Mouse (Mus musculus) stomach, embryonic 16.5 days (tissue): Measurements from ENCODE around the gene Zfp2. TPM values are rescaled to one million over a fixed set of nuclear protein-coding genes. Genes with fewer than 3 reads are reported as not detected.

Experiments
- ATAC-seq: fragments of 200-750 bp; cut with Nextera tagmentation; 2 replicates; pipeline ENCODE4 v1.8.0; 2017; ENCODE audit warnings: moderate number of reproducible peaks, moderate TSS enrichment; ENCODE audit not compliant: insufficient read depth, low FRiP score
- H3K27ac ChIP-seq: fragments of 300-500 bp; sonication (generic); 2 replicates; pipeline ENCODE4 v1.5.1; 2014; ENCODE audit warnings: low read length
- H3K27me3 ChIP-seq: fragments of 300-500 bp; sonication (generic); 2 replicates; pipeline ENCODE4 v1.6.1; 2014; ENCODE audit warnings: low read length, control low read depth, mixed read lengths; ENCODE audit not compliant: control insufficient read depth, insufficient read depth
- H3K36me3 ChIP-seq: fragments of 300-500 bp; sonication (generic); 2 replicates; pipeline ENCODE4 v1.6.1; 2014; ENCODE audit warnings: low read length; ENCODE audit not compliant: control insufficient read depth, insufficient read depth
- H3K4me1 ChIP-seq: fragments of 300-500 bp; sonication (generic); 2 replicates; pipeline ENCODE4 v1.6.1; 2014; ENCODE audit warnings: low read length, control low read depth, mixed read lengths; ENCODE audit not compliant: control insufficient read depth, insufficient read depth
- H3K4me2 ChIP-seq: fragments of 300-500 bp; sonication (generic); 2 replicates; pipeline ENCODE4 v1.6.1; 2014; ENCODE audit warnings: low read depth, low read length, mixed read lengths
- H3K4me3 ChIP-seq: fragments of 300-500 bp; sonication (generic); replicated peaks from 2 replicates; pipeline ENCODE4 v1.5.1; 2014; ENCODE audit warnings: mild to moderate bottlenecking, low read length
- H3K9ac ChIP-seq: fragments of 300-500 bp; sonication (generic); 2 replicates; pipeline ENCODE4 v1.6.1; 2014; ENCODE audit warnings: low read length
- H3K9me3 ChIP-seq: fragments of 300-500 bp; sonication (generic); replicated peaks from 2 replicates; pipeline ENCODE4 v1.6.1; 2016; ENCODE audit warnings: low read length, control low read depth; ENCODE audit not compliant: control insufficient read depth
- WGBS: fragments of 180-500 bp; shearing (Covaris S2); extraction: QIAGEN DNeasy Blood & Tissue Kit; methylation state at CpG from one replicate; pipeline ENCODE4 v1.1.7; 2014; 5-methylcytosine and 5-hydroxymethylcytosine counted together
- polyA plus RNA-seq: library from polyadenylated mRNA; unstranded; fragments of >200 nt; fragmentation: Nextera tagmentation; extraction: Ambion mirVana; gene quantifications from 2 replicates; pipeline ENCODE4 v1.2.1, GENCODE M21; 2015

Gene Zfp2
- polyA plus RNA-seq = 11.6 and 11.8 TPM in 2 replicates

DNA sequence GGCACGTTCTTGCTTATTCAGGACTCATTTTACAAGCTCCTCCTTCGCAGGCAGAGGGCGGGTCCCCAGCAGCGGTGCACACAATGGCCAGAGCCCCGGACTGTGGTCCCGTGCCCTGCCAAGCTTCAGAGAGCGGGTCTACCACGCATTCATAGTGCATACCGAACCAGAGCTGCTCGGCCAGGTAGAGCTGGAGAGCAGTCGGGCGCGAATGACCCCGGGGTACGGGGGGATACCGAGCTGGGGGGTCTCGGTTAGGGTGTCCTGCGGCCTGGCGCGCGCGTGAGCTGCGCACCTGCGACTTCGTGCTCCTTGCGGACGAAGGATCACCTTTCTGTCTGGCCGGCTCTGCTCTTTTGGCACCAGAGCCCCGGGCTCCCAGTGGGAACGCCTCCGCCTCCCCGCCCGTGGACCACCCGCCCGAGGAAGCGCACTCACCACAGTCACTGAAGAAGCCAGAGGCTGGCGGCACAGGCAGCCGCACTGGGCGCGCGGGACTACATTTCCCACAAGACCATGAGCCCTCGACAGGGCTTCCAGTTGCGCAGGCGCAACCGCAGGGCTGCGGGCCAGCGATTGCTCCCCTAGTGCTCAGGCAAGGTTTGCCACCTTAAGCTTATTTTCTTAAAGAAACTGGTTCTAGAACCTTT is at the start of gene Zfp2:
Gene Zfp2 (minus strand): TSS at position 495 of the 650 bp plus-strand sequence.
- Histone ChIP-seq H3K9ac (peak within 1 kb of the TSS; percentile 84), H3K4me2 (peak within 1 kb of the TSS; percentile 57), H3K36me3 (peaks cover 13% of the 10 kb centered on the region; the same call in 1 of the 2 replicates), H3K9me3 (0 out of 2 replicates have a peak, but pooled peaks cover 5% of the 10 kb centered on the region), H3K27me3 (no peaks in the 10 kb centered on the region), H3K4me3 (peak within 1 kb of the TSS; percentile 91), H3K4me1 (no peaks in the 10 kb centered on the region), H3K27ac (peak within 1 kb of the TSS; percentile 25; the same call in 1 of the 2 replicates)
- peak; percentile 97 for ATAC-seq
- WGBS = under 1% methylated on average over 47 of the region's 47 CpGs

- no peak overlapping the region for H3K4me3 ChIP-seq
- no peaks in the 10 kb centered on the region for H3K4me1 ChIP-seq
- no peak overlapping the region for H3K27ac ChIP-seq
- no peak for ATAC-seq
- no peaks in the 10 kb centered on the region for H3K9me3 ChIP-seq
- no peaks in the 10 kb centered on the region for H3K36me3 ChIP-seq
- no peak overlapping the region for H3K4me2 ChIP-seq
- no peaks in the 10 kb centered on the region for H3K27me3 ChIP-seq
- WGBS = 73% methylated on average over 2 of the region's 2 CpGs
- H3K9ac ChIP-seq = no peak overlapping the region
Measured at GRCm38 (mm10) chr11:50964886-50965285, 48.9 kb upstream of the Zfp2 start.

GRCm38 (mm10) chr11:50953665-50954064 is 37.7 kb upstream of the Zfp2 start, which contains the start of gene Prop1:
Gene Prop1 (minus strand): TSS chr11:50953765.
- WGBS = 62% methylated on average over 6 of the region's 6 CpGs
- H3K4me3 ChIP-seq = no peak within 1 kb of the TSS
- no peaks in the 10 kb centered on the region for H3K27me3 ChIP-seq
- H3K4me1 ChIP-seq = no peaks in the 10 kb centered on the region
- H3K4me2 ChIP-seq = no peak within 1 kb of the TSS
- no peaks in the 10 kb centered on the region for H3K36me3 ChIP-seq
- ATAC-seq = no peak
- no peak within 1 kb of the TSS for H3K27ac ChIP-seq
- no peaks in the 10 kb centered on the region for H3K9me3 ChIP-seq
- no peak within 1 kb of the TSS for H3K9ac ChIP-seq

- Histone ChIP-seq H3K36me3 (no peaks in the 10 kb centered on the region), H3K4me3 (no peak overlapping the region), H3K4me2 (no peak overlapping the region), H3K9ac (no peak overlapping the region), H3K9me3 (no peaks in the 10 kb centered on the region), H3K27me3 (no peaks in the 10 kb centered on the region), H3K27ac (no peak overlapping the region), H3K4me1 (no peaks in the 10 kb centered on the region)
- ATAC-seq = no peak
- WGBS = 65% methylated on average over 14 of the region's 14 CpGs
Measured at GRCm38 (mm10) chr11:50952290-50952689, 36.3 kb upstream of the Zfp2 start.

GRCm38 (mm10) chr11:50943506-50943905 is 27.5 kb upstream of the Zfp2 start, which contains the start of gene 4933414I15Rik:
Gene 4933414I15Rik (minus strand): TSS chr11:50943765.
- no peaks in the 10 kb centered on the region for H3K36me3 ChIP-seq
- no peaks in the 10 kb centered on the region for H3K9me3 ChIP-seq
- no peaks in the 10 kb centered on the region for H3K27me3 ChIP-seq
- 76% methylated on average over 14 of the region's 14 CpGs for WGBS
- ATAC-seq = no peak
- no peak within 1 kb of the TSS for H3K27ac ChIP-seq
- H3K4me2 ChIP-seq = no peak within 1 kb of the TSS
- no peaks in the 10 kb centered on the region for H3K4me1 ChIP-seq
- H3K9ac ChIP-seq = no peak within 1 kb of the TSS
- H3K4me3 ChIP-seq = no peak within 1 kb of the TSS

GRCm38 (mm10) chr11:50942386-50942785 is 26.4 kb upstream of the Zfp2 start:
- no peak for ATAC-seq
- Histone ChIP-seq H3K9ac (no peak overlapping the region), H3K27me3 (no peaks in the 10 kb centered on the region), H3K9me3 (no peaks in the 10 kb centered on the region), H3K27ac (no peak overlapping the region), H3K4me1 (no peaks in the 10 kb centered on the region), H3K4me3 (no peak overlapping the region), H3K4me2 (no peak overlapping the region), H3K36me3 (no peaks in the 10 kb centered on the region)
- WGBS = 65% methylated on average over 12 of the region's 12 CpGs

GRCm38 (mm10) chr11:50939621-50940366 is 23.8 kb upstream of the Zfp2 start:
- ATAC-seq = no peak
- Histone ChIP-seq H3K4me3 (no peak overlapping the region), H3K9ac (no peak overlapping the region), H3K36me3 (no peaks in the 10 kb centered on the region), H3K4me1 (no peaks in the 10 kb centered on the region), H3K4me2 (no peak overlapping the region), H3K9me3 (no peaks in the 10 kb centered on the region), H3K27ac (no peak overlapping the region), H3K27me3 (no peaks in the 10 kb centered on the region)
- 36% methylated on average over 14 of the region's 14 CpGs for WGBS

DNA sequence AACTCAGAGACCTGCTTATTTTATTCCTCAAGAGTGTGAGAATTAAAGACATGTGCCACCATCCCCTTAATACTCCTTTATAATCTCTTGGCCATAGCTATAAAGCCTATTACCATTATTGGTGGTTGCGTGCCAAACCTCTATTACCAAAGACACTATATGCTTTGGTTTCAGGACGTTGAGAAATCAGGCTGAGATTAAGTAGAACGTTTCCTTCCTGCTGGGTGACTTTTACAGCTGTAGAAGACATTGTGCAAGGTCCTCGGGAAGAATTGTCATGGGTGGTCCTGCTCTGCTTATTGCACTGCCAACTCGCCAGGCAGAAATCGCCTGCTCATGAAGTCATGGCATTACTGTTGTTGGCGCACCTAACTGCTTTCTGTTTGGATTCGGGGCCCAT is 22.5 kb upstream of the Zfp2 start:
- ATAC-seq = no peak
- H3K27me3 ChIP-seq = no peaks in the 10 kb centered on the region
- no peaks in the 10 kb centered on the region for H3K4me1 ChIP-seq
- H3K36me3 ChIP-seq = no peaks in the 10 kb centered on the region
- H3K9me3 ChIP-seq = no peaks in the 10 kb centered on the region
- no peak overlapping the region for H3K4me2 ChIP-seq
- no peak overlapping the region for H3K9ac ChIP-seq
- 77% methylated on average over 8 of the region's 8 CpGs for WGBS
- H3K4me3 ChIP-seq = no peak overlapping the region
- no peak overlapping the region for H3K27ac ChIP-seq

- Histone ChIP-seq H3K9ac (no peak overlapping the region), H3K9me3 (no peaks in the 10 kb centered on the region), H3K36me3 (no peaks in the 10 kb centered on the region), H3K4me3 (no peak overlapping the region), H3K4me1 (peaks cover 4% of the 10 kb centered on the region; the same call in 1 of the 2 replicates), H3K4me2 (peak overlapping the region; percentile 88), H3K27ac (no peak overlapping the region), H3K27me3 (no peaks in the 10 kb centered on the region)
- ATAC-seq = no peak
- WGBS = 69% methylated on average over 1 of the region's 1 CpGs
Measured at GRCm38 (mm10) chr11:50932040-50932439, 16.1 kb upstream of the Zfp2 start.
